Mouse (Mus musculus): Measurements from ENCODE around the gene Gja3. TPM values are rescaled to one million over a fixed set of nuclear protein-coding genes. Genes with fewer than 3 reads are reported as not detected.
"Not testable (repeated sequence)": the region's sequence is repeated elsewhere in the genome, so short reads cannot be mapped to it uniquely, and the experiment has no call there.

The Gja3 gene
- polyA plus RNA-seq, 1 experiment from 2014 or later: 0.09 TPM

DNA sequence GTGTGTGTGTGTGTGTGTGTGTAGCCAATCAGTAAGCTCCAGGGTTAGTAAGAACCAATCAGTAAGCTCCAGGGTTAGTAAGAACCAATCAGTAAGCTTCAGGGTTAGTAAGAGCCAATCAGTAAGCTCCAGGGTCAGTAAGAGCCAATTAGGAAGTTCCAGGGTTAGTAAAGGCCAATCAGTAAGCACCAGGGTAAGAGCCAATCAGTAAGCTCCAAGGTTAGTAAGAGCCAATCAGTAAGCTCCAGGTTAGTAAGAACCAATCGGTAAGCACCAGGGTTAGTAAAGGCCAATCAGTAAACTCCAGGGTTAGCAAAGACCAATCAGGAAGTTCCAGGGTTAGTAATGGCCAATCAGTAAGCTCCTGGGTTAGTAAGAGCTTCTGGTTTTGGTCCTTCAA, 25.0 kb upstream of the Gja3 start:
- no peak for ATAC-seq
- no peak overlapping the region for H3K27ac ChIP-seq (ENCODE audit: low read depth, low read length)
- WGBS: 95% methylated on average over 1 of the region's 1 CpGs

DNA sequence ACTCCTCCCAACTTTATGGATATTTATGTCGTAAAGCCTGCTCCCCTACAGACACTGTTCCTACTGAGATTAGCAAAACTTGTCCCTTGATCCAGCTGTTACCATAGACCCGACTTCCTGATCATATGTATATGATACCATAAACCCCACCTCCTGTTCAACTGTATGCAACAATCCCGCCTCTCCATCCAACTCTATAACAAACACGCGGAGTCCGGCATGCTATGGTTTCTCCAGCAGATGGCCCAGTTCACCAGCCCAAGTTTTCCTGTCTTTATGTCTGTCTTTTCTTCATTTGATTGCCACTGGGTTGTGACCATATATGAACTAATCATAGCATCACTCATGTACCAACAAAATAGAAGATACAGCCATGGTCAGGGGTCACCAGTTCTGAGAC, 17.6 kb upstream of the Gja3 start:
- Histone ChIP-seq H3K36me3 (ENCODE audit: control insufficient read depth, insufficient read depth) (no peaks in the 10 kb centered on the region), H3K9me3 (ENCODE audit: control insufficient read depth) (no peaks in the 10 kb centered on the region), H3K4me1 (replicated peaks; ENCODE audit: control insufficient read depth, insufficient read depth, low read length) (peaks cover 4% of the 10 kb centered on the region), H3K9ac (ENCODE audit: low read depth, low read length) (no peak overlapping the region), H3K27me3 (replicated peaks; ENCODE audit: control insufficient read depth, insufficient read depth, low read length) (no peaks in the 10 kb centered on the region), H3K4me2 (replicated peaks; ENCODE audit: low read depth) (no peak overlapping the region), H3K27ac (ENCODE audit: low read depth, low read length) (no peak overlapping the region), H3K4me3 (ENCODE audit: low read depth, low read length) (no peak overlapping the region)
- ATAC-seq: peak; percentile 72
- TF ChIP-seq CTCF (IDR thresholded peaks at IDR 0.05; ENCODE audit: low read depth): peak; percentile 79
- 59% methylated on average over 6 of the region's 6 CpGs for WGBS

More for the DNA sequence above, 25.0 kb upstream of the Gja3 start:
- Histone ChIP-seq H3K4me2 (replicated peaks; ENCODE audit: low read depth) (no peak overlapping the region), H3K36me3 (ENCODE audit: control insufficient read depth, insufficient read depth) (no peaks in the 10 kb centered on the region), H3K4me1 (replicated peaks; ENCODE audit: control insufficient read depth, insufficient read depth, low read length) (peaks cover 3% of the 10 kb centered on the region; the same call in 1 of the 2 replicates), H3K9ac (ENCODE audit: low read depth, low read length) (no peak overlapping the region), H3K9me3 (ENCODE audit: control insufficient read depth) (no peaks in the 10 kb centered on the region), H3K27me3 (replicated peaks; ENCODE audit: control insufficient read depth, insufficient read depth, low read length) (no peaks in the 10 kb centered on the region), H3K4me3 (ENCODE audit: low read depth, low read length) (no peak overlapping the region)
- no peak for TF ChIP-seq CTCF (IDR thresholded peaks at IDR 0.05; ENCODE audit: low read depth)

- H3K4me1 ChIP-seq (replicated peaks; ENCODE audit: control insufficient read depth, insufficient read depth, low read length); ATAC-seq; H3K9ac ChIP-seq (ENCODE audit: low read depth, low read length); H3K9me3 ChIP-seq (ENCODE audit: control insufficient read depth); H3K27ac ChIP-seq (ENCODE audit: low read depth, low read length); H3K27me3 ChIP-seq (replicated peaks; ENCODE audit: control insufficient read depth, insufficient read depth, low read length); H3K36me3 ChIP-seq (ENCODE audit: control insufficient read depth, insufficient read depth); H3K4me3 ChIP-seq (ENCODE audit: low read depth, low read length); H3K4me2 ChIP-seq (replicated peaks; ENCODE audit: low read depth): not testable (repeated sequence)
- TF ChIP-seq CTCF (IDR thresholded peaks at IDR 0.05; ENCODE audit: low read depth): peak; percentile 81
- 2% methylated on average over 2 of the region's 2 CpGs for WGBS
These were observed 12.0 kb upstream of the Gja3 start for GRCm38 (mm10) chr14:57069906-57070305.

DNA sequence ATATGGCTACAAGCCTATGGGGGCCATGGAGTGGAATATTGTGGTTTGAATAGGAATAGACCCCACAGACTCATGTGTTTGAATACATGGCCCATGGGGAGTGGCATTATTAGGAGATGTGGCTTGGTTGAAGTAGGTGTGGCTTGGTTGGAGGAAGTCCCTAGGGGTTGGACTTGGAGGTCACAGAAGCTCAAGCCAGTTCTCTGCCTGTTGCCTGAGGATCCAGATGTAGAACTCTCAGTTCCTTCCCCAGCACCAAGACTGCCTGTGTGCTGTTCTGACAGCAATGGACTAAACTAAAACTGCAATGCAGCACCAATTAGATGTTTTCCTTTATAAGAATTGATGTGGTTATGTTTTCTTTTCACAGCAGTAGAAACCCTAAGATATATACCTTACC, 8.2 kb upstream of the Gja3 start:
- H3K27me3 ChIP-seq (replicated peaks; ENCODE audit: control insufficient read depth, insufficient read depth, low read length): no peaks in the 10 kb centered on the region
- H3K36me3 ChIP-seq (ENCODE audit: control insufficient read depth, insufficient read depth): no peaks in the 10 kb centered on the region
- no peak overlapping the region for H3K4me3 ChIP-seq (ENCODE audit: low read depth, low read length)
- H3K4me2 ChIP-seq (replicated peaks; ENCODE audit: low read depth): no peak overlapping the region
- H3K27ac ChIP-seq (ENCODE audit: low read depth, low read length): no peak overlapping the region
- TF ChIP-seq CTCF (IDR thresholded peaks at IDR 0.05; ENCODE audit: low read depth): no peak
- peaks cover 5% of the 10 kb centered on the region for H3K4me1 ChIP-seq (replicated peaks; ENCODE audit: control insufficient read depth, insufficient read depth, low read length)
- H3K9me3 ChIP-seq (ENCODE audit: control insufficient read depth): no peaks in the 10 kb centered on the region
- H3K9ac ChIP-seq (ENCODE audit: low read depth, low read length): no peak overlapping the region
- ATAC-seq: no peak

DNA sequence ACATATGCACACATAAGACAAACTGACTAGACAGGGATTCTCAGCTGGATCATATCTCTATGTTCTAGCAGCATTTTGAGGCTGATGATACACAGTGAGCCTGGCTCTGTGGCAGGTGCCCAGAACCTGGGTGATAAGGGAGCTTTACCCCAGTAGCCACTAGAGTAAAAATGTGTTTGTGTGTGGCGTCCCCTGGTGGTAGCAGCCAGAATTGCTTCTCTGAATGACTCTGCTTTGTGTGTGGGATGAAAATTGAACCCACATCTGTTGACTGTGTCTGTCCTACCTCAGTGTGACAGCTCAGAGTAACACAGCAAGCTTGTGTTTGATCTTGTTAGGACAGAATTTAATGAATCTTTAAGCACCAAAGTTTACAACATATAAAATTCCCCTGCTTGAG, 2.2 kb upstream of the Gja3 start:
- ATAC-seq: 0 out of 2 replicates have a peak, but pooled peaks have one; percentile 31
- not testable (repeated sequence) for H3K9ac ChIP-seq (ENCODE audit: low read depth, low read length); H3K4me2 ChIP-seq (replicated peaks; ENCODE audit: low read depth); H3K27ac ChIP-seq (ENCODE audit: low read depth, low read length); H3K4me3 ChIP-seq (ENCODE audit: low read depth, low read length); H3K36me3 ChIP-seq (ENCODE audit: control insufficient read depth, insufficient read depth); H3K9me3 ChIP-seq (ENCODE audit: control insufficient read depth); H3K4me1 ChIP-seq (replicated peaks; ENCODE audit: control insufficient read depth, insufficient read depth, low read length)
- peaks cover 38% of the 10 kb centered on the region for H3K27me3 ChIP-seq (replicated peaks; ENCODE audit: control insufficient read depth, insufficient read depth, low read length)
- peak; percentile 87 for TF ChIP-seq CTCF (IDR thresholded peaks at IDR 0.05; ENCODE audit: low read depth)
- WGBS: 0% methylated on average over 1 of the region's 1 CpGs

DNA sequence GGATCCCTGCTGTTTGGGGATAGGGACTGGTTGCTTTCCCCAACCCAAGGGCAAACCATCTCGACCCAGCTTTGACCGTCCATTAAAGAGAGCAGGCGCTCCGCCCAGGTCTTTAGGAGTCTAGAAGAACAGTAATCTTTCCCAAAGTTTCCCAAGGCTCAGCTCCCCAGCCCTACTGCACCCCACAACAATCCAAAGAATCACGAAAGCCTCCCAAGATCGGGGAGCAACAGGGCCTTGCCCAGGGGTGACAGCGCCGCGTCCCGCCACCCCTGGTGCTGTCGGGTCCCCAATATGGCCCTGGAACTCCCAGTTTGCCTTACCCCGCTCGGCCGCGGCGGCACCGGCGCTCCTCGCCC, 717 bp downstream of the Gja3 start:
- WGBS: 7% methylated on average over 16 of the region's 19 CpGs
- H3K4me1 ChIP-seq (replicated peaks; ENCODE audit: control insufficient read depth, insufficient read depth, low read length): no peaks in the 10 kb centered on the region
- peak overlapping the region; percentile 47 for H3K4me3 ChIP-seq (ENCODE audit: low read depth, low read length)
- H3K9me3 ChIP-seq (ENCODE audit: control insufficient read depth): no peaks in the 10 kb centered on the region
- H3K27me3 ChIP-seq (replicated peaks; ENCODE audit: control insufficient read depth, insufficient read depth, low read length): peaks cover 38% of the 10 kb centered on the region
- TF ChIP-seq CTCF (IDR thresholded peaks at IDR 0.05; ENCODE audit: low read depth): no peak
- H3K9ac ChIP-seq (ENCODE audit: low read depth, low read length): no peak overlapping the region
- H3K36me3 ChIP-seq (ENCODE audit: control insufficient read depth, insufficient read depth): no peaks in the 10 kb centered on the region
- H3K4me2 ChIP-seq (replicated peaks; ENCODE audit: low read depth): peak overlapping the region; percentile 75
- H3K27ac ChIP-seq (ENCODE audit: low read depth, low read length): no peak overlapping the region
- no peak for ATAC-seq

GRCm38 (mm10) chr14:57052713-57053112, 5.2 kb downstream of the Gja3 start:
- no peaks in the 10 kb centered on the region for H3K4me1 ChIP-seq (replicated peaks; ENCODE audit: control insufficient read depth, insufficient read depth, low read length)
- H3K9me3 ChIP-seq (ENCODE audit: control insufficient read depth): no peaks in the 10 kb centered on the region
- H3K27me3 ChIP-seq (replicated peaks; ENCODE audit: control insufficient read depth, insufficient read depth, low read length): peaks cover 20% of the 10 kb centered on the region
- ATAC-seq: no peak
- no peaks in the 10 kb centered on the region for H3K36me3 ChIP-seq (ENCODE audit: control insufficient read depth, insufficient read depth)
- H3K9ac ChIP-seq (ENCODE audit: low read depth, low read length): no peak overlapping the region
- no peak overlapping the region for H3K4me2 ChIP-seq (replicated peaks; ENCODE audit: low read depth)
- no peak for TF ChIP-seq CTCF (IDR thresholded peaks at IDR 0.05; ENCODE audit: low read depth)
- 67% methylated on average over 6 of the region's 6 CpGs for WGBS
- no peak overlapping the region for H3K27ac ChIP-seq (ENCODE audit: low read depth, low read length)
- H3K4me3 ChIP-seq (ENCODE audit: low read depth, low read length): no peak overlapping the region

Measured in intestine, postnatal 0 days (tissue).